Mouse (Mus musculus): ENCODE data around the gene Hyal3. TPM values are rescaled to one million over a fixed set of nuclear protein-coding genes. Genes with fewer than 3 reads are reported as not detected.

Gene Hyal3
- polyA plus RNA-seq, 1 experiment: 2.4 TPM

DNA sequence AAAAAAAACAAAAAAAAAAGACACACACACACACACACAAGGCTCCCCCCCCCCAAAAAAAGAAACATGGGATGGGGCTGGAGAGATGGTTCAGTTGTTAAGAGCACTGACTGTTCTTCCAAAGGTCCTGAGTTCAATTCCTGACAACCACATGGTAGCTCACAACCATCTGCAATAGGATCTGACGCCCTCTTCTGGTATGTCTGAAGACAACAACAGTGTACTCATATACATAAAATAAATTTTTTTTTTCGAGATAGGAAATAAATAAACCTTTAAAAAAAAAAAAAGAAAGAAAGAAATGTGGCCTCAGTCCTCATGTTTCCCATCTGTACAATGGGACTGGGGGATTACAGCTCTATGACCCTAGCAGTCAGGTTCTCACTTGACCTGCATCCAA is 36.8 kb downstream of the Hyal3 start:
- no peak for DNase-seq (ENCODE audit: low read depth)

GRCm38 (mm10) chr9:107618098-107618497 is 37.5 kb downstream of the Hyal3 start:
- DNase-seq (ENCODE audit: low read depth): no peak

DNA sequence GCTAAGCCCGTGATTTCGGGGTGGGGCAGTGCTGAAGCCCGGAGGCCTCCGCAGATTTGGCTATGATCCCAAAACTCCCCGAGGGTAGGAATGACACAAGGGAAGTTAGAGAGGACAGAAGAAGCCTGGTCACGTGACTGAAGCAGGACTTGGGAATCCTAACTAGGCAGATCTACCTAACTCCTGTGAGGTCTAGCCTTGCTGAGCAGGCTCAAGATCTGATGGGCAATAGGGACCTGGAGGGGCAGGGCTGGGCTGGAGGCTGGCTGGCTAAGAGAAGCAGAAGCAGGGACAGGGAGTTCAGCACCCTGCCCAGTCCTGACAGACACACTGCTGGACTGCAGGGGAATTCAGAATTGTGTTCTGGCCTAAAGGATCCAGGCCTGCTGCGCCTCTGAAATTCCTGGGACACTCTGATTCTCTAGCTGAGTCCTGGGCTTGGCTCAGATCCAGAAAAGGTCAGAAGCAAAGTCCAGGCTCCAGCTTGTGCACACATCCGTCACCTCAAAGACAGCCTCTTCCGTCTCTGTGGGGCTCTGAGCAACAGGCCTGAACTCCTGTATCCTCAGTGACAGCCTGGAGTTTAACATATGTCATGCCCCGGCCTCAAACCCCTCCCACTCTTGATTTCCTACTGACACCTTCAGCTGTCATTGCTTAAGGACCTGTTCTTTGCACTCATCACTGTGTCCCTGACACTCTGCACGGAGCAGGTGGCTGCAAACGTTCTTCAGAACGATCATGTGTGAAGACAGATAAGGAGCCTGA is 38.3 kb downstream of the Hyal3 start:
- no peak for DNase-seq (ENCODE audit: low read depth)

- no peak for DNase-seq (ENCODE audit: low read depth)
Observed at GRCm38 (mm10) chr9:107619546-107619879, 38.9 kb downstream of the Hyal3 start.

DNA sequence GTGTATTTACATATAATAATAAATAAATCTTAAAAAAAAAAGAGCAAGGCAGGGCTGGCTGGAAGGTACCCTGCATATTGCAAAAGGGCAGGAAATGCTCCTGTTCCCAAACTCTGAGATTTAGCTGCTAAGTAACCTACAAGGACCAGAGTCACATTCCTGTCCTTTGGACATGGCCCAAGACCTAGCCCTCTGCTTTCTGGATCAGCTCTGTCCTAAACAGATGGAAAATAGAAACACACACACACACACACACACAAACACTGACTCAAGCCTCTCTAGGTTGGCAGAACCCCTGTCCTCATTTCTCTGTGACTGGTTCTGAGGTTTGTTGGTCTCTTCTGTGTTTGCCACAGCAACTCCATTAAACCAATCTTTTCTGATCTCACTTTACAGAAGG is 40.3 kb downstream of the Hyal3 start:
- DNase-seq (ENCODE audit: low read depth): no peak

GRCm38 (mm10) chr9:107624539-107624938 is 43.9 kb downstream of the Hyal3 start:
- DNase-seq (ENCODE audit: low read depth): no peak

DNA sequence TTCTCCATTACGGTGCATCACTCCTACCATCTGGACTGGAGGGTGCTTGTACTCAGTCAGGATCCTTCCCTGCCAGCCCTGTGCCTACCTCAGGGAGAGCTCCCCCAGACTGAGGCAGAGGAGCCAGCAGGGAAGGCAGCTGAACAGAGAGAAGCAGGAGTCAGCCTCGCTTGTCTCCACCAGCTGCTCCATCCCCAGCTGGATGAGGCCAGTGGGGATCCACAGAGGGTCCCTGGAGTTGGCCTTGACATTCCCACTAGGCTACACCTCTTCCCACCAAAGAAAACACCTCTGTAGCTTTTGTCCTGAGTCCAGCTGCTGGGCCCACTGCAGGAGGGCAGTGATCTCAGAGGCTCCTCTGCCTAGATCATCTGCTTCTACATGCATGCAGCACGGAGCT is 44.3 kb downstream of the Hyal3 start:
- DNase-seq (ENCODE audit: low read depth): no peak

GRCm38 (mm10) chr9:107625351-107626128 is 44.9 kb downstream of the Hyal3 start:
- DNase-seq (ENCODE audit: low read depth): no peak

DNA sequence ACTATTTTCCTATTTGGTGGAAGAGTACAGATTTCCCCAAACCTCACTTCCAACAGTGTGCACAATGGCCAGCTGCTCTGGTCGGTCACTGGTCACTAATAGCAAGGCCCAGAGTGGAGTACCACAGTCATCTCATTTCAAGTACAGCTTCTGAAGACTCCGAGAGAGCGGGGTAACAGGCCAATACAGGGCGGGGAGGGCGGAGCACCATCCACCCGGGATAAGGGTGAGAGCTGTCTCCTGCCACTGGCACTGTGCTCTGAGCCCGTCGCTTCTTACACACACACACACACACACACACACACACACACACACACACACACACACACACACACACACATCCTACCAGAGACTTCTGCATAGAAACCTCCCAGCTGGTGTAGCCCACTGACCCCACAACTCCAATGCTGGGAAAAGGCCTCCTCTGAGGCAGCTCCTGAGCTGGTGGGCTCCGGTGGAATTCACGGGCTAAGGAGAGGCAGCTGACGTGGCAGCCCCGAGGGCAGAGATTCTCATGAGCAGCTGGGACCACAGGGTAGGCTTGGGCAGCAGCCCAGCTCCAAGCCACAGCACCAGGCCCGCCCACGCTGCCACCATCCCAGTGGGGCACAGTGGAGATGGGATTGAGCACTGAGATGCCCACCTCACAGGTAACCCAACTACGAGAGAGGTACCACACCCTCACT is 45.7 kb downstream of the Hyal3 start:
- no peak for DNase-seq (ENCODE audit: low read depth)

DNA sequence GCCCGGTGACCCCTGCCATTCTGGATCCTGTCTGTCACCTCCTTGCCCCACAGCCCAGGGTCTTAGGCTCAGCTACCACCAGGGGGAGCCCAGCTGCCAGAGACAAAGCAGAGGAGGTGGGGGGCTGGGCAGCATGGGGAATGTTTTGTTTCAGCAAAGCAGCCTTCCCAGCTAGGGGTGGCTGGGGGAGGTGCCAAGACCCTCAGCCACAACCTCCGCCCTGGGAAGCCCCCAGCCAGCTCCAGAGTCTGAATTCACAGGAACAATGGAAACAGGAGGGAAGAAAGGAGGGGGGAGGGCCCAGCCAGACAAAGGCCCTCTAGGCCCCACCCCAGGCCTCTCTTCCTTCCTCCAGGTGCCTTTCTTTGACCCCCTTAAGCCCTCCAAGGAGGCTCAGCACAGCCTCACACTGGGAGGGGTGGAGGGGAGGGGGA is 46.2 kb downstream of the Hyal3 start:
- DNase-seq (ENCODE audit: low read depth): no peak

DNA sequence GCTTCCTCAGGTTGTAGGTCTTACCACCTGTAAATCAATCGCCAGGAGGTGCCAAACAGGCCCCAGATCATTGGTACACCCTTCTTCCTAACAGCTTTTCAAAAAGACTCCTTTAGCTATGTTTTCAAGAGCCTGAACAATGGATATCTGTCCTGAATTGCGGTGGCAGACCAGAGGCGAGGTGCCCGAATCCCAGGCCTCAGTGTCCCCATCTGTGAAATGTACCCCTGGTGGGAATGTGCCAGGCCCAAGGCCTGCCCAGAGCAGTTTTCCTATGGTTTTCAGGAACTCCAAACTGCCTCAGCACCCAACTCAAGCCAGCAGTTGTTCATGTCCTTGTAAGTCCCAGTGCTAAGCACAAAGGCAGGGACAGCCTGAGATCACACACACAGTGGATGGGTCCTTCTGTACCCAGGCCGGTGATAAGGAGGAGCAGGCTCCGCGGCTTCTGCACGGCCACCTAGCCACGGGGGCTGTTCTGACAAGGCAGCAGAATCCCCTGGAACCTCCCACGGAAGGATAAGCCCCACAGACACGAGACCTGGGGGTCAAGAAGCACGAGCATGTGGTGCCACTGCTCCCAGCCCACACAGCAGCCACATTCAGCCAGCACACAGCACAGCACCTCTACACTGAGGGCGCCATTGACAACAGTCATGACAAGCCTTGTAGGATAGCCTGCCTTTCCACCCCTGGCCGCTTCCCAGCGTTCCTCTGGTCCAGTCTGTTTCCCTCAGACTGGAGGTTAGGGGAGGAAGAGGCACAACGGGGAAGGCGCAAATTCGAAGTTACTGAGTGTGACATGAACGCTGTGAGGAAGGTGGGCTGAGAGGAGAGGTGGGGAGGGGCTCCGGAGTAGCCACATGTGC is 47.0 kb downstream of the Hyal3 start:
- no peak for DNase-seq (ENCODE audit: low read depth)

GRCm38 (mm10) chr9:107628721-107629410 is 48.2 kb downstream of the Hyal3 start:
- DNase-seq (ENCODE audit: low read depth): no peak

- DNase-seq (ENCODE audit: low read depth): no peak
Observed at GRCm38 (mm10) chr9:107629411-107629730, 48.8 kb downstream of the Hyal3 start.

DNA sequence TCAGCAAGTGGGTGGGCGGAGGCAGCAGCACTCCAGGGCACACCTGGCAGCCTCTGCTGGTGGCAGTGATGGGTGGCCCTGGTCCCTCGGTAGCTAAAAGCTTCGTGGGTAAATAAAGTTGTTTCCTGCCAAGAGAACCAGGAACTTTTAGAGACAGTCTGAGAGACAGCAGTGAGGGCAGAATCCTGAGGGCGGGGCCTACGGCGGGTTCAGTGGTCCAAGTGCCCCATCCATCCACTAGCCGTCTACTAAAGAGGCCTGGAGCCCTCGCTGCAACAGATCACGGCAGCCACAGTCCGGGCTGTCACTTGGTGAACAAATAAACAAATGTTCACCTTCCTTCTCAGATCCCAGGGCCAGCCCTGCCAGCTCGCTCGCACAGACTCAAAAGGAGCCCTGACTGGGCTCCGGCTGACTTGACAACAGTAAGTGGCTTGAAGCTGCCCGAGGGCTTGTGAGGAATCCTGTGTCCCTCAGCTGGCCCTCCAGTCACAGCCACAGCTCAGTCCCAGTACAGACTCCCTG is 49.3 kb downstream of the Hyal3 start:
- no peak for DNase-seq (ENCODE audit: low read depth)

DNA sequence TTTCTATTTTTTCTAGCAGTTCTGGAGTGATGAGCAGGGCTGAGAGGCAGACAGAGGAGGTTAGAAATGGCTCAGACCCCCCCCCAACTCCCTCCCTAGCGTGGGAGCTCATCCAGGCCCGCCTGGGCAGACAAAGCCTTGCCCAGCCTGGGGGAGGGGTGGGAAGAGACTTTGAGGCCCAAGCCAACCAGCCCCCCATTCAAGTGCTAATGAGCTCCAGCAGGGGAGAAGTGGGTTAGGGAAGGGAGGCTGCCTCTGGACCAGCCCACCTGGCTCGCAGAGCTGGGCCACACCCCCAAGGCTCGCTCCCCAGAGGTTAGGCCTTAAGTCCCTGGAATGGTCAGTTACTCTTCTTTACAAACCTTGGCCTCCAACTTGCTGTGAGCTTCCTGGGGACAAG is 50.0 kb downstream of the Hyal3 start:
- no peak for DNase-seq (ENCODE audit: low read depth)

DNA sequence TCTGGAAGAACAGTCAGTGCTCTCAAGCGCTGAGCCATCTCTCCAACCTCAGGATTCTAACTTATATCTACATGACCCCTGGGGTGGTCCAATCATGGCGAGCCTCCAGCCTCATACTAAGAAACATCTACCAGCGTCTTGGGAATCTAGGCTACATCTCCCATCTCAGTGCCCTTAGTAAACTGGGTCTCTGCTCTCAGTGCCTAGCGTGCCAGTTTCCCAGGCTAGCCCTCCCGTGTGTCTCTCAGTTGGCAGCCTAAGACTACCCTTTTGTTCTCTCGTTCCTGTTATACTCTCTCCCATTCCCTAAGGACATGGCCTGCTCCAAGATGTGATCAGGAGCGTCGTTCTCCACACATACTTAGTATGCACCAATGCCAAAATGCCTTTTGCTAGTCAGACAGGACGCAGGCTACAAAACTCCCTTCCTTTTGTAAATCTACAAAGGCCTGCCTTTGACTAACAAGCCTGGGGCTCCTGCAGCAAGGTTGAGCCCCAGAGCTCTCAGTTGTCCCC is 50.8 kb downstream of the Hyal3 start:
- DNase-seq (ENCODE audit: low read depth): no peak

GRCm38 (mm10) chr9:107631861-107632260 is 51.2 kb downstream of the Hyal3 start:
- DNase-seq (ENCODE audit: low read depth): no peak

- DNase-seq (ENCODE audit: low read depth): no peak
Observed at GRCm38 (mm10) chr9:107632478-107632877, 51.9 kb downstream of the Hyal3 start.

GRCm38 (mm10) chr9:107633091-107633660 is 52.6 kb downstream of the Hyal3 start:
- no peak for DNase-seq (ENCODE audit: low read depth)

GRCm38 (mm10) chr9:107633661-107634405 is 53.2 kb downstream of the Hyal3 start:
- DNase-seq (ENCODE audit: low read depth): no peak
